Mouse (Mus musculus) liver, embryonic 18 days (tissue): ENCODE results near the gene Ube2cbp. TPM values are rescaled to one million over a fixed set of nuclear protein-coding genes. Genes with fewer than 3 reads are reported as not detected.

ENCODE experiments used
- polyA plus RNA-seq: library from polyadenylated mRNA; depleted of rRNA; stranded (reverse); fragments of >200 nt; gene quantifications from 2 replicates; pipeline ENCODE4 v1.2.3, GENCODE M21; 2012; rRNA removed

Gene Ube2cbp
- polyA plus RNA-seq: 1.7 and 1.9 TPM in 2 replicates

DNA sequence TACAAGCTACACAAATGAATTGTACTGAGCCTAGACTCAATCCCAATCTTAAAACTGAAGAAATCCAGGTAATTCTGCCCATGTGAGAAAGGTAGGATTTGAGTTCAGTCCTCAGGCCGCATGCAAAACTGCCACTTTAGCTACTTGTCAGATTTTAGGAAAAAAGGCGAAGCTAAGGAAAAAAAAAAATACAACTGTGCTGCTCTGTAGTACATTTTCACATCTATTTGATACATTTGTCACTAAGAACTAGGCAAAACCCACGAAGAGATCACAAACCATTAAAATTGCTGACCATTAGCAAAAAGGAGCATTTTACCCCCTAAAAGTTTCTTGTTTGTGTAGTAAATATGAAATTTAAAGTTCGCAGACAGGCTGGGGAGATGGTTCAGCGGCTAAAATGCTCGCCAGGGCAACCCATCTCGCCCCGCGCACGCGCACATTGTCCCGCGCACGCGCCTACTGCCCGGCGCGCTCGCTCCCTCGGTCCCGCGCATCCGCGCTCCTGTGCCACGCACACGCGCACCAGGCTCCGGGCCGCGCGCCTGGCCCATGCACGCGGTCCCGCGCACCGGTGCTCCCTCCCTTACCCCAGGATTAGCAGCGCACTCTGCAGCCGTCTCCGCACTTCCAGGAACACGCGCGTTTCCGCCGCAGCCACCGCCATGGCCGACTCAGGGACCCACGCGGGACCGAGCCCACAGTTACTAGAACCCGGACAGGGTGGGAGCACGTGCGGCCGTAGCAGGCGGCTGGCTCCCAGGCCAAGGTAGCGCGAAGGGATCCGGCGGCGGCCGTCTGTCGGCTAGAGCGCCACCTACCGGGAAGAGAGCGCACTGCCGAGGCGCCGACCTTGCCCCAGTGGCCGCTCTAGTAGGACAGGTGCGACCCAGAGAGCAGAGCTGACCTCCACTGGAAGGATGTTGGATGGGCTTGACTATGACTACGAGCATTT lies at the start of gene Ube2cbp:
TSS of gene Ube2cbp (minus strand) at position 800 of the 955 bp plus-strand sequence.

DNA sequence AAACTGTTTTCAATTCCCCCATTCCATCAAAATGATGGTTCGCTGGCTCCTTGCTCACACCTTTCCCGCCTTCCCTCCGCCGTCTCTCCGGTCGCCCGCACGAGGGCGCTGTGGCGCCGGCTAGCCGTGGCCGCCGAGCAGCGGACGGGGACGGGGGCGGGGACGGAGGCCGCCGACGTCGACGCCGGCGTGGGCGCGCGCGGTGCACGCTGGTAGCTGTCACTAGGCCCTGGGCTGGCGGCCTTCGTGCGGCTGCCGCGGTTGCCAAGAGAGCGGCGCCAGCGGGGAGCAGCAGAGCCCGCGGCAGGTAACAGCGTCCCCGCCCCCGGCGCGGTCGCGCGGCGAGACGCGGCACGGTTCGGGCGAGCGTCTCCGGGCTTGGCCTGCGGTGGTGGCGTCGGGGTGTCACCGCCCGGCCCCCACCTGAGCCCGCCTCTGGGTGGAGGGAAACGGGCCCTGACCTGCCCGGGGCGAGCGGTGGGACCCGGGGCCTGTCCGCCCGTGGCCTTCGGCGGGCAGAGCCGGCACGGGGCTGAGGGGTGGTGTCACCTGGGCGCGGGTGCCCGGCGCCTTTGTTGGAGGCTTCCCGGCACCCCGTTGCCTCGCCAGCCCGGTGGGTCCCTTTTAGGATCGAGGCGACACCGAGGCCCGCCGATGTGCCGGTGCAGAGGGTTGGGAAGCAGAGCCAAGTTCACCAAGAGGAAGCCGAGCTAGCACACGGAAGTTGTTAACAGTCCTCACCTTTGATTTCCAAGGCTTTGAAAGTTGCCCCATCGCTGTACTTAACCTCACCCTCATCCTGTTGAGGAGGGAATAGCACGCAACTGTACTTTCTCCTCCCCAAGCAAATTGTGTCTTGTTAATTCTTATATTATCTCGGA lies 2.5 kb upstream of the Ube2cbp start, which contains the start of gene Dop1a:
TSS of gene Dop1a (plus strand) at position 165 of the 881 bp plus-strand sequence.

Other genes starting within 250 kb of the Ube2cbp start
- gene Dop1a, start 2.2 kb upstream of the Ube2cbp start, polyA plus RNA-seq: 5.4 and 5.5 TPM in 2 replicates
- gene Pgm3, start 106.9 kb upstream of the Ube2cbp start, polyA plus RNA-seq: 11.8 and 13.4 TPM in 2 replicates
- 0.44 and 0.79 TPM in 2 replicates for gene Rwdd2a, start 107.0 kb upstream of the Ube2cbp start, polyA plus RNA-seq
- gene Me1, start 231.0 kb upstream of the Ube2cbp start, polyA plus RNA-seq: 6.0 and 12.2 TPM in 2 replicates